Mouse (Mus musculus) thymus, postnatal 4 days (tissue): ENCODE data around the gene Clec12a.

Experiments used
- DNase-seq: peaks from one replicate; pipeline ENCODE4 v3.0.0; 2021

Gene Clec12a

DNA sequence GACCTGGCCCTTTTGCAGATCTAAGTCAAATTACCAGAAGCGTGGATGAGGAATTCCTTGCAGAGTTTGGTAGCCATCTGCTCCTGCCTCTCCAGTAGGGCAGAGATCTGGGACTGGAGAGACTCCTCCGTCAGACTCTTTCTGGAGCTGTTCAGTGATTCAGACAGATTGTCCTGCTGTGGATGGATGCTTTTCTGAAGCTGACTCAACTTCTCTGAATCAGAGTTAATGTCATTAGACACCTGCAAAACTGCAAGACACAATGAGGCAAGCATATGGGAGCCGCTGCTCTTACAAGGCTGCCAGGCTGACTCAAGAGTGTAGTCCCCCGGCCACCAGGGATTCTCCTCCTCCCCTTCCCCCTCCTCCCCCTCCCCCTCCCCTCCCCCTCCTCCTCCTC, 38.0 kb downstream of the Clec12a start:
- no peak for DNase-seq

DNA sequence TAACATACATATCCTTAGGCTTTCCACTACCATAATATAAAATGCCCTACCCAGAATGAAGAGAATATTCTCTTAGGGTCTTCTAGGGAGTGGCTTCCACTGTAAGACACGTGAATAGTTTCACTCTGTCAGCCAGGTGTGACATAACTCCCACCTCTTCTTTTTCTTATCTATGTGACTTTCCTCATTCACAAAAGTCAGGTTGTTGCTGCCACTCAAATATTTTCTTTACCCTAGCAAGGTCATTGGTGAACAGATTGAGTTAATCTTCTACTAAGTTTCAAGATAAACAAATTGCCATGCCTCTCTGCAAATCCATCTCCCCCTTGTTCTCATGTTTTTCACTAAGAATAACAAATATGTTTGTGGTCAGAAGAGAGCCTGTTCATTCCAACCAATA, 39.2 kb downstream of the Clec12a start:
- no peak for DNase-seq

DNA sequence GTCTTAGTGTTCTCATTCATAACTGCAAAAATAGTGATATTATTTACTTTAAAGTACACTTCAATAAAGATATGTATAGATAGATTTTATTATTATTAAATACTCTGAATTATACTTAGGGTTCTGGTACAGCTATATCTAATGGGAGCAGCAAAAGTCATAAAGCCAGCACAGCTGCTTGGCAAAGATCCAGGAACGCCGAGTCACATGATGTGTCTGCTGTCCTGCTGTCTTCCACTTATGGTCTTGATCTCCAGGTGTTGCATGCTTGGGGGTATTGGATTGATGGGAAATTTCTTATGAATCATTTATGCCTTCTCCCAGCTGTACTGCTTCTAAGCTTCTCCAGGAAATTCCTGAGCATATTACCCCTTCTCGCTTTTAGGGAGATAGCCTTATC, 41.0 kb downstream of the Clec12a start:
- DNase-seq: no peak

DNA sequence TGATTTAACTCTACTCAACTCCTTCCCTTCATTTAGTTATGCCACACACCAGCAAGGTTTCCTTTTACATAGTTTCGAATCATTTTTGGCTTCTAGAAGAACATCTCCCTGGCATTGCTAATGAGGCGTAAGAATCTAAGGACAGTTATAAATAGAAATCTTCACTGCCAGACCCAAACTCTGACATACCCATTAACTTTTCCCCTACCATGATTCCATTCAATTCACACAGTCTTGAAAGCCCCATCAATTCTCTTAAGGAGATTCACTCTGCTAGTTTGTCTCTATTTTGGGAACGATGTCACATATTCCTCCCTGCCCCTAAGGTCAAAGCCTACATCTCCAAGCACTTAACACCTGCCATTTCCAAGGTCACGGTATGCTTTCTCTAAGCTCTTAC, 42.5 kb downstream of the Clec12a start:
- no peak for DNase-seq

DNA sequence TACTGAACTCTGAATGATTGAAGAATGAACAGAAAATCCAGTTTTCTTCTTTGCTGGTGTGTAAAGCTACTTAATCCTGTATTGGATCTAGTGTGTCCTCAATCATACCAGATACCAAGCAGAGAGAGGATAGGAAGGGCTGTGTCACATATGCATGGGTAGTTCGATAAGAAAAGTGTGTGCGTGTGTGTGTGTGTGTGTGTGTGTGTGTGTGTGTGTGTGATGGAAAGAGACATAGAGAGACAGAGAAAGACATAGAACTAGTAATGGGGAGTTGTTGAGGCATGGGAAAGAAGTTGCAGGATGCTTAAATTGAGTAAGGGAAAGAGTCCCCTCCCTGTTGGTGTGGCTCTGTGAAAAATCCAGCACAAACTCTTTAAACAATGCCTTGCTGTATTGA, 43.3 kb downstream of the Clec12a start, which contains the start of gene Clec12b:
TSS of gene Clec12b (minus strand) at position 101 of the 400 bp plus-strand sequence.
- no peak for DNase-seq

DNA sequence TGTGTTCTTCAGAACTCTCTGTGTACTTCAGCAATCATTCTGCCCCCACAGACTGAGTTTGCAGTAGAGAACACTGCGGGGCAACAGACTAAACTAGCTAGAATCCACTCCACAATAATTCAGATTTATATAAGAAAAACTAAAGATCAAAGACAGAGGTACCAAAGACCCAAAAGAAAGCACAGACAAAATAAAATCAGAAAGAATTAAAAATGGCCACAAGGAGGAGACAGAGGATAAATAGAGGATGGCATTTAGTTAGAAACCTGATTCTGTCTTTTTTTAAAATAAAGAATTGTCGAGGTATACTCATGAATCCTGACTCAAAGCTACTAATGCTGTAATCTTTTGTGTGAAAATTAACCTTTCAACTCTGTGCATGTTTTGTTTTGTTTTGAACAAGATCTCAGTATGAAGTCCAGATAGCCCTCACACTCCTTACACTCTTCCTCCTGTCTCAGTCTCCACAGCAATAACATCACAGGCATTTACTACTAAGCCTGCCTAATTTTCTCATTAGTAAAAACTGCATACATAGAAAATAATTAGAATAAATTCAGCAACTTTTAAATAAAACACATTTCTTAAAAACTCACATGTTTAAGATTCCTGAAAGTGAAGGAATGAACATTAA, 50.7 kb downstream of the Clec12a start:
- DNase-seq: no peak

DNA sequence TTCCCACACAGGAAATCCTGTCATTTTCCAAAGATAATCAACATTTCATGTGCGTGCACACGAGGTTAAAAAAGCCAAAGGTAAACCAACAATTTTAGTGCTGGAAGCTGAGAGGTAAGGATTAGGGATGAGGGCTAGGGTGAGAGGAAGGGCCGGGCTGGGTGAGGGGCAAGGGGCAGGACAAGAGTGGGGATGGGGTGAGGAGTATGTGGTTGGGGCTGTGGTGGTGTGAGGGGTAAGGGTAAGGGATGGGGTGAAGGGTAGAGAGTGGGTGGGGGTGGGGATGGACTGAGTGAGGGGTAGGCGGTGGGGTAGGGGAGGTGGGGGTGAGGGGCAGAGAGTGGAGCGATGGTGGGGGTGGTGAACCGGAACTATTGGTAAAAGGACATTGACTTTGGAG, 51.2 kb downstream of the Clec12a start:
- no peak for DNase-seq

DNA sequence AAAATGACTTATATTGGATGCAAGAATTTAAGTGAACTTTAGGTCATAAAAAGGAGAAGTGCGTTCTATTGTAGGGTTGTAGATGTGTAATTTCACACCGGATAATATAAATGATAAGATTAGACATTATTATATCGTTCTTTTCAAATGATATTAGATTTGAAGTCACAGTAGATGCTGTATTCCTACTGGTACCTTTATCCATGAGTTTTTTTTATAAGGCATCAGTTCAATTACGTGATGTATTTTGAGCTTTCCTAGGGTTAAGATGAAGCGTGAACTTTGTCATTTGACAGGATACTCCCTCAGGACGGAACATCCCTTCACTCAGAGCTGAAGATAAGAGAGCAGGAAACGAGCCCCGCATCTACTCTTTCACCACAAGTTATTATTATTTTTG, 54.5 kb downstream of the Clec12a start, which contains the start of gene Clec1b:
TSS of gene Clec1b (plus strand) at position 301 of the 400 bp plus-strand sequence.
- DNase-seq: no peak

DNA sequence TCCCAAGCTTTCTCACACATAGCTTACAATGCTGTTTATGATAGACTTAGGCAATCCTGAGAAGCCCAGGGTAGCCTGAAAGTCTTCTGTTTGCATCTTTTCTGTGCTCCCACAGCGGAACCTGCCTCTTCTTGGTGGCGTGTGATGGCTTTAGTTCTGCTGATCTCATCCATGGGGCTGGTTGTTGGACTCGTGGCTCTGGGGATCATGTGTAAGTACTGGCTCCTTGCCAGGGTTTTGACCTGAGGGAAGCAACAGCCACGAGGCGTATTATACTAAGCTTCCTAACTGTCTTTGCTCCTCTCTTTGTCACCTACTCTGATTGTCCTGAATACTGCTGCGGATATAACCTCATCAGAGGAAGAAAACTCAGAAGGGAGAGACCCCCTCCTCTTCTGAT, 57.5 kb downstream of the Clec12a start:
- no peak for DNase-seq

DNA sequence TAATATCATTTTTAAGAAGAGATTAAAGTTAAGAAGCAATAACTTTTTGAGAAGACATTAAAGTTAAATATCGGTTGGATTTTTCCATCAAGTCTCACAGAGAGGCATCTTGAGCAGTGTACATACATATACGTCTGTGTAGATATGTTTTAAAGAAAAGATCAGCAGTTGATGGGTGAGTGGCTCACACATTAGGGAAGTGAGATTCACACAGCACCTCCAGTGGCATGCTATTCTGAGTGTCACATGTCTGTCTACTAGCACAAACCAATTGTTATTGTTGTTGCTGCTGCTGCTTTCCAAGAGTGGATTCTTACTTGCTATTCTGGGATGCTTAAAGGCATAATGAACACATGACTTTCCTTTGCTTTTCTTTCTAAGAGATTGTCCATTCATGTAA, 59.9 kb downstream of the Clec12a start:
- DNase-seq: no peak

DNA sequence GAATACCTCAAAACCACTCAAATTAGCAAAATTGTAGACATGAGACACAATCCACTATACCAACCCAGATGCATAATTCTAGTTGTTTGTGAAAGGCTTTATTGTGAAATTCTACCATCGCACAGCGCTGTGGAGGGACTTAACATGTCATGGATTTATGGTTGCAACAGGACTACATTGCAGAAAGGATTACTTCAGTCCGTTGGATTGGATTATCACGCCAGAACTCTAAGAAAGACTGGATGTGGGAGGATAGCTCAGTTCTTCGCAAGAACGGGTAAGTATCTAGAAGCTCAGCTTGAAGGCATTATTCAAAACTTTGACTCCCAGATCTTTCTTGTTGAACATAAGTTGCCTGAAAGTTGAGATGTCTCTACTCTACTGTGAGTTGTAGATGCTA, 60.9 kb downstream of the Clec12a start:
- DNase-seq: no peak

DNA sequence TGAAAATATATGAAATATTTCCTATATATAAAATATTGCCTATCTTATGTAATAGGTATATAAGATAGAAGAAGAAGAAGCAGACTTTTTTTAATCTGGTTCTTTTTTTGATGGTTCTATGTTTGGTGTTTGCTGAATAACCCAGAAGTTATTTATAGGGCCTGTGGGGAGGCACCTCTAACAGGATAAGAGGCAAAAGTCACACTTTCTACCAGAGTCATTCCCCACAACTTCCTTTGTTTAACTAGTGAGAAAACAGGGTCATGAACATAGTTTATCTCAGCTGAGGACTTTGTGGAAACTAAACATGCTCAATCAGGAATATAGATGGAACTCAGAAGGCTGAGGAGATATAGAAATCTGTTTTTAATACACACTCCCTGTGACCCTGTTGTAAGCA, 63.5 kb downstream of the Clec12a start:
- no peak for DNase-seq

DNA sequence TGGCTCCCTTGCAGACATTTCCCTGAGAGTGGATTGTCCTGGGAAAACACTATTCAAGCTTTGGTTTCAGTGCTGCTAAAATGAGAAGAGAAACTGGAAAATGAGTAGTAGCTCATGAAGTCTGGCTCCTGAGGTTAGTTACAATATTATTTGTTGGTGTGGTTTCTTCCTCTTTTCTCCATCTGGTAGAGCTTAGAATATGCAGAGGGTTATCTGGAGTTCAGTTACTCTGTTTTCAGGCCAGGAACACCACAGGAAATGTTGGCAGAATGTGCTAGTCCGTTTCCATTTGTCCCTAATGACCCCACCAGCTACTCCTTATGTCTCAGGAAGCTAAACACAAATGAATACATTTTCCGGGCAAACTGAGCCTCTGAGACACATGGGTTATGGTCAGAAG, 64.8 kb downstream of the Clec12a start:
- DNase-seq: no peak

DNA sequence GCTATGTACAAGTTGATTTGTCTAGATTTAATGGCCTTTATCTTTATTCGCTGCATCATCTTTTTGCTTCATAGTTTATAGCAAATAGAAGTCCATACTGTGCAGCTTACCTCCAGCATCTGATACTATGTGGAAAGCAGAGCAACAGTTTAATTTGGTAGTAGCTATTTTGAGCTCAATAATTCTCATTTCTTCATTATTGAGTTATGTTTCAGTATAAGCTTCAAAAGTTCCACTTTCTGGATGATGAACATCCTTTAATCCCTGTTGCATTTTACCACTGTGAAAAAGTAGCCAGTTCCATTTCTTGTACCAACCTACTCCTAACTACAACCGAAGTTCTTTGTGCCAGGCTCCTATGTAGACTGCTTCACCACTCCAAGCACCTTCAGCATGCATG, 66.1 kb downstream of the Clec12a start, which contains the start of gene Clec9a:
TSS of gene Clec9a (plus strand) at position 301 of the 400 bp plus-strand sequence.
- no peak for DNase-seq

DNA sequence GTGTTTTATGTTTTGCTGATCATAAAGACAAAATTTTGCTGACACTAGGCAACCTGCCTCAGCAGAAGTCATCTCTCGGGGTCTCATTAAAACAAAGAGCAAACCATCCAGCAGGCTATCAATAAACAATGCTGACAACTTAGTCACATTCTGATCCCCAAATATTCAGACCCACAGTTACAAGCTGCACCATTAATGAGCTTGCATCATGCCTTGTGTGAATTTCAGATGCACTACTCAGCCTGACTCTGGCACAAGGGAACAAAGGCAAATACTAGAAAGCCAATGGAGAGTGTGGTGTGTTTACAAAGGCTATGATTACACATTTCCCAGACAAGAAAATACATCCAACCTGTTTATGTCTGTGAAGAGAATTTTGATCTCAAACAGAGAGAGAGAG, 71.7 kb downstream of the Clec12a start:
- no peak for DNase-seq
